Mouse (Mus musculus) lung, postnatal 0 days (tissue): ENCODE measurements around the gene Mtss1l. TPM values are rescaled to one million over a fixed set of nuclear protein-coding genes. Genes with fewer than 3 reads are reported as not detected.
"Not testable (repeated sequence)": the region's sequence is repeated elsewhere in the genome, so short reads cannot be mapped to it uniquely, and the experiment has no call there.

Experiments used
- ATAC-seq: fragments of 200-750 bp; cut with Nextera tagmentation; 2 replicates; pipeline ENCODE4 v1.8.0; 2017; ENCODE audit warnings: moderate library complexity
- DNase-seq: peaks from one replicate; pipeline ENCODE4 v3.0.0-alpha.2; 2016; ENCODE audit warnings: low spot score
- H3K27ac ChIP-seq: fragments of 300-500 bp; sonication (generic); 2 replicates; pipeline ENCODE4 v1.5.1; 2014; ENCODE audit warnings: antibody characterized with exemption, mild to moderate bottlenecking, low read length, mixed read lengths
- H3K27me3 ChIP-seq: fragments of 300-500 bp; sonication (generic); replicated peaks from 2 replicates; pipeline ENCODE4 v1.6.1; 2014; ENCODE audit warnings: low read length, mixed read lengths; ENCODE audit not compliant: insufficient read depth
- H3K36me3 ChIP-seq: fragments of 300-500 bp; sonication (generic); 2 replicates; pipeline ENCODE4 v1.6.1; 2014; ENCODE audit warnings: low read length, mixed read lengths; ENCODE audit not compliant: insufficient read depth
- H3K4me1 ChIP-seq: fragments of 300-500 bp; sonication (generic); 2 replicates; pipeline ENCODE4 v1.6.1; 2014; ENCODE audit warnings: antibody characterized with exemption, low read depth, low read length, mixed read lengths; ENCODE audit not compliant: insufficient read depth
- H3K4me2 ChIP-seq: fragments of 300-500 bp; sonication (generic); replicated peaks from 2 replicates; pipeline ENCODE4 v1.6.1; 2014; ENCODE audit warnings: low read depth, mild to moderate bottlenecking, low read length, moderate library complexity, mixed read lengths
- H3K4me3 ChIP-seq: fragments of 300-500 bp; sonication (generic); 2 replicates; pipeline ENCODE4 v1.5.1; 2014; ENCODE audit warnings: low read depth, low read length
- H3K9ac ChIP-seq: fragments of 300-500 bp; sonication (generic); replicated peaks from 2 replicates; pipeline ENCODE4 v1.6.1; 2014; ENCODE audit warnings: low read depth, mild to moderate bottlenecking
- H3K9me3 ChIP-seq: fragments of 300-500 bp; sonication (generic); 2 replicates; pipeline ENCODE4 v1.6.1; 2016; ENCODE audit warnings: low read length, mixed read lengths
- CTCF ChIP-seq: IDR thresholded peaks from 2 replicates; pipeline ENCODE4 v1.5.1; 2016; ENCODE audit warnings: antibody characterized with exemption, mild to moderate bottlenecking
- EP300 ChIP-seq: IDR thresholded peaks from 2 replicates; pipeline ENCODE4 v1.6.1; 2016; ENCODE audit warnings: antibody characterized with exemption, mild to moderate bottlenecking, control low read depth
- WGBS: fragments of 180-500 bp; shearing (Covaris S2); extraction: QIAGEN DNeasy Blood & Tissue Kit; methylation state at CpG from one replicate; pipeline ENCODE4 v1.1.7; 2014; 5-methylcytosine and 5-hydroxymethylcytosine counted together
- polyA plus RNA-seq: library from polyadenylated mRNA; unstranded; fragments of >200 nt; fragmentation: Nextera tagmentation; extraction: Ambion mirVana; gene quantifications from 2 replicates; pipeline ENCODE4 v1.2.1, GENCODE M21; 2015

The Mtss1l gene
- polyA plus RNA-seq, 1 experiment from 2014 or later, result 13.8 TPM

DNA sequence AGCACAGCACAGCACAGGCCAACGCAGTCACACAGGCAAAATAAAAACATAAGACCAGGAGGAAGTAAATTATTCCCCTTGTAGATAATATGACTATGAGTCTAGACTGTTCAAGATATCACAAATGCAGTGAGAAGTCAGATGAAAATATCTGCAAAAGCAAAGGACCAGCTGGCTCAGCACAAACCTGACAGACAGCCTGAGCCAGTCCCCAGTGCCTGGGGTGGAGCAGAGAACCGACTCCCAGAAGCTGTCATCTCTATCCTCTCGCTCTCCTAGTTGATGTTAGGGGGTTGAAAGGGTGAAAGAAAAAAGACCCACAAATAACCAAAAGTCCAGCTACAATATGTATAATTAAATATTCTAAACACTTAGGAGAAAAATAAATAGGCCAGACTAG lies 54.4 kb downstream of the Mtss1l start:
- Histone ChIP-seq H3K4me2 (no peak overlapping the region), H3K36me3 (no peaks in the 10 kb centered on the region), H3K4me3 (no peak overlapping the region), H3K9me3 (no peaks in the 10 kb centered on the region), H3K4me1 (no peaks in the 10 kb centered on the region), H3K27me3 (no peaks in the 10 kb centered on the region), H3K9ac (no peak overlapping the region), H3K27ac (no peak overlapping the region)
- peak; percentile 29; the same call in 1 of the 2 replicates for ATAC-seq
- no peak for DNase-seq
- no peak for TF ChIP-seq CTCF
- no peak for TF ChIP-seq EP300
- 61% methylated on average over 3 of the region's 3 CpGs for WGBS

GRCm38 (mm10) chr8:110776335-110776734 lies 55.1 kb downstream of the Mtss1l start:
- 94% methylated on average over 3 of the region's 3 CpGs for WGBS
- TF ChIP-seq EP300, result no peak
- TF ChIP-seq CTCF, result peak; percentile 29
- Histone ChIP-seq H3K4me3 (no peak overlapping the region), H3K27me3 (no peaks in the 10 kb centered on the region), H3K4me1 (no peaks in the 10 kb centered on the region), H3K4me2 (no peak overlapping the region), H3K9ac (no peak overlapping the region), H3K36me3 (no peaks in the 10 kb centered on the region), H3K9me3 (no peaks in the 10 kb centered on the region), H3K27ac (no peak overlapping the region; the same call in 1 of the 2 replicates)
- DNase-seq, result no peak
- no peak for ATAC-seq

DNA sequence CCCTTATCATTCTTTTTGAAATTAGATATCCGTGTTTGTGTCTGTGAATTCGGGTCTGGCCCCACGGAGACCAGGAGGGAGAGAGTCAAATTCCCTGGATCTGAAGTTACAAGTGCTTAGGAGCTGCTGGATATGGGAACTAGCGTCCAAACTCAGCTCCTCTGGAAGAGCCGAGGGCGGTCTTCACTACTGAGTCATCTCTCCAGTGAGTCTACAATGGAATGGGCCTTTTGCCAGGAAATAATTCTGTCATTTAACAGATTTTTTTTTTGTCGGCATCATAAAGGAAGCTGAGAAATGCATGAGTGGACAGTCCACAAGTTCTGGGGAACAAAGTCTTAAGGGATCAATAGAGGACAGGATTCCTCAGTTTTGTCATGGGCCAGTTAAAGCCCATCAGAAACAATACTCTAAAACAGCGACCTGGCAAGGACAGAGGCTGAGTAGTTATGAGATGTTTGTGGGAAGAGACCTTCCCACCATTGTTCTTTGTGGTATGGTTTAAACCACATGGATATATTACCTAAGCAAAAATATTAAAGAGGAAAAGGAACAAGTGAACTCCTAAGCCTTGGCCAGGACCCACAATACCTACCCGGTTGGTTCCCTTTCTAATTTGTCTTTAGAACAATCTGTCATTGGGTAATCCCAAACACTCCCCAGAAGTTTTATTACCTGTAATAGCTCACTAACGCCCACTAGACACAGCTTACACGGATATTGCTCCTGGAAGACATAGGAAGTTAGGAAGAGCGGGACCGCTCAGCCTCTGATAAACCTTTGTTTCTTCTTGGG lies 58.8 kb downstream of the Mtss1l start:
- H3K9me3 ChIP-seq, result no peaks in the 10 kb centered on the region
- no peak overlapping the region for H3K27ac ChIP-seq
- H3K4me1 ChIP-seq, result no peaks in the 10 kb centered on the region
- 56% methylated on average over 13 of the region's 13 CpGs for WGBS
- no peaks in the 10 kb centered on the region for H3K27me3 ChIP-seq
- H3K4me3 ChIP-seq, result no peak overlapping the region
- no peaks in the 10 kb centered on the region for H3K36me3 ChIP-seq
- no peak overlapping the region for H3K4me2 ChIP-seq
- 0 out of 2 replicates have a peak, but pooled peaks have one; percentile 26 for TF ChIP-seq EP300
- TF ChIP-seq CTCF, result no peak
- DNase-seq (peak; percentile 77), ATAC-seq (peak; percentile 21; the same call in 1 of the 2 replicates)
- no peak overlapping the region for H3K9ac ChIP-seq

GRCm38 (mm10) chr8:110785366-110785765 lies 64.1 kb downstream of the Mtss1l start:
- 85% methylated on average over 2 of the region's 2 CpGs for WGBS
- Histone ChIP-seq H3K9me3 (no peaks in the 10 kb centered on the region), H3K27me3 (no peaks in the 10 kb centered on the region), H3K4me1 (no peaks in the 10 kb centered on the region), H3K36me3 (no peaks in the 10 kb centered on the region), H3K27ac (no peak overlapping the region), H3K4me2 (no peak overlapping the region), H3K9ac (no peak overlapping the region), H3K4me3 (no peak overlapping the region)
- ATAC-seq (no peak), DNase-seq (no peak)
- TF ChIP-seq EP300 (no peak), CTCF (no peak)

GRCm38 (mm10) chr8:110786501-110786900 lies 65.2 kb downstream of the Mtss1l start:
- WGBS, result 79% methylated on average over 7 of the region's 7 CpGs
- H3K27me3 ChIP-seq, H3K9me3 ChIP-seq, H3K4me3 ChIP-seq, H3K4me1 ChIP-seq, DNase-seq, H3K36me3 ChIP-seq, ATAC-seq, H3K4me2 ChIP-seq, H3K9ac ChIP-seq, H3K27ac ChIP-seq: not testable (repeated sequence)

DNA sequence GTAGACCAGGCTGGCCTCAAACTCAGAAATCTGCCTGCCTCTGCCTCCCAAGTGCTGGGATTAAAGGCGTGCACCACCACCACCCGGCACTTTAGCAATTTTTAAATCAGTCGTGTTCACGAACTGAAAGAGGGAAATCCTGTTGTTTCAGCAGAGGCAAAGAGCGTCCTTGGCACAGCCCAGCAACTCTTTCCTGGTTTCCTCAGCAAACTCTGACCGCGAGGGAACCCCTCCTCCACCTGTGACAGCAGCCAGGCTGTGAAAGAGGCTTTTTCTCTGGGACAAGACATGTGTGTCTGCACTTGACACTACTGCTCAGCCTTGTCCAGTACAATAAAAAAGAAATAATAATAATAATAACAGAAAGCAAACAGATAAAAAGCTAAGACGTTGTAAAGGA lies 65.7 kb downstream of the Mtss1l start:
- Histone ChIP-seq H3K4me1 (no peaks in the 10 kb centered on the region), H3K4me3 (no peak overlapping the region), H3K9ac (no peak overlapping the region), H3K36me3 (no peaks in the 10 kb centered on the region), H3K4me2 (no peak overlapping the region), H3K27ac (no peak overlapping the region), H3K9me3 (no peaks in the 10 kb centered on the region), H3K27me3 (no peaks in the 10 kb centered on the region)
- TF ChIP-seq CTCF, result no peak
- ATAC-seq (no peak), DNase-seq (no peak)
- 54% methylated on average over 8 of the region's 8 CpGs for WGBS
